Mouse (Mus musculus): ENCODE measurements around the gene Ankrd28.

GRCm38 (mm10) chr14:31715669-31716068 lies 114.8 kb downstream of the Ankrd28 start:
- no peak for TF ChIP-seq CTCF (IDR thresholded peaks at IDR 0.05; ENCODE audit: low read depth)
- no peak for TF ChIP-seq EP300 (optimal IDR thresholded peaks at IDR 0.05)
